Mouse (Mus musculus) CH12.LX (cell line): ENCODE measurements around the gene Hgd. TPM values are rescaled to one million over a fixed set of nuclear protein-coding genes. Genes with fewer than 3 reads are reported as not detected.

Experiments used
- DNase-seq: peaks from one replicate; pipeline ENCODE4 v3.0.0-alpha.2; 2013; ENCODE audit errors: extremely low read depth
- H3K27ac ChIP-seq: 2 replicates; pipeline ENCODE4 v1.5.1; 2012; ENCODE audit warnings: low read depth, mild to moderate bottlenecking, control low read depth, moderate library complexity; ENCODE audit not compliant: insufficient read depth
- H3K27me3 ChIP-seq: replicated peaks from 2 replicates; pipeline ENCODE3; 2012; ENCODE audit warnings: inconsistent platforms
- H3K36me3 ChIP-seq, 2 experiments: replicated peaks in 1 of 2; 2 replicates each; pipeline versions ENCODE3 to v1.6.1; 2012; ENCODE audit warnings: inconsistent platforms in 1 of 2, low read length in 1 of 2, mild to moderate bottlenecking in 1 of 2, mixed read lengths in 1 of 2, moderate library complexity in 1 of 2; ENCODE audit not compliant: control insufficient read depth in 1 of 2, insufficient read depth in 1 of 2
- H3K4me1 ChIP-seq, 2 experiments: 2 replicates each; pipeline ENCODE4 v1.6.1; 2012; ENCODE audit warnings: inconsistent platforms in 1 of 2, moderate library complexity in 1 of 2; ENCODE audit not compliant: insufficient read depth in 2 of 2, control insufficient read depth in 1 of 2
- H3K4me2 ChIP-seq: 2 replicates; pipeline ENCODE4 v1.6.1; 2012; ENCODE audit warnings: low read depth, mild to moderate bottlenecking, control low read depth; ENCODE audit not compliant: poor library complexity, insufficient read depth, severe bottlenecking
- H3K4me3 ChIP-seq, 3 experiments: fragments of 150-350 bp in 1 of 3; sonication (generic) in 1 of 3; replicated peaks in 1 of 3; 2 replicates each; pipeline versions ENCODE3 to v1.5.1; 2011 to 2012; ENCODE audit warnings: low read depth in 2 of 3, low read length in 2 of 3, mild to moderate bottlenecking in 2 of 3, moderate library complexity in 2 of 3, control low read depth in 1 of 3, improper control_type of control experiment in 1 of 3, inconsistent platforms in 1 of 3, mixed read lengths in 1 of 3; ENCODE audit not compliant: poor library complexity in 1 of 3
- H3K79me2 ChIP-seq: replicated peaks from 2 replicates; pipeline ENCODE4 v1.6.1; 2012; ENCODE audit warnings: mild to moderate bottlenecking, moderate library complexity; ENCODE audit not compliant: control insufficient read depth, poor library complexity, insufficient read depth, severe bottlenecking; ENCODE audit errors: extremely low read depth
- H3K9ac ChIP-seq: 2 replicates; pipeline ENCODE4 v1.6.1; 2012; ENCODE audit warnings: low read depth, mild to moderate bottlenecking, control low read depth, moderate library complexity; ENCODE audit not compliant: insufficient read depth
- H3K9me3 ChIP-seq: replicated peaks from 2 replicates; pipeline ENCODE3; 2012; ENCODE audit warnings: low read length, inconsistent platforms, mixed read lengths
- BHLHE40 ChIP-seq: IDR thresholded peaks from 2 replicates; pipeline ENCODE4 v1.6.1; 2011; ENCODE audit warnings: mild to moderate bottlenecking, low read depth, low read length, improper control_type of control experiment
- CHD1 ChIP-seq: IDR thresholded peaks from 2 replicates; pipeline ENCODE4 v1.6.1; 2012; ENCODE audit warnings: low read depth, low read length, improper control_type of control experiment, inconsistent platforms
- CTCF ChIP-seq, 2 experiments: IDR thresholded peaks in 1 of 2; conservative IDR thresholded peaks in 1 of 2; 2 replicates each; pipeline ENCODE4 v1.5.1; 2011 to 2012; ENCODE audit warnings: low read depth in 2 of 2, low read length in 2 of 2, improper control_type of control experiment in 1 of 2, inconsistent platforms in 1 of 2, mild to moderate bottlenecking in 1 of 2, moderate library complexity in 1 of 2
- E2F4 ChIP-seq: IDR thresholded peaks from 2 replicates; pipeline ENCODE4 v1.6.1; 2011; ENCODE audit warnings: low read depth, low read length, improper control_type of control experiment; ENCODE audit not compliant: insufficient replicate concordance
- ELF1 ChIP-seq: IDR thresholded peaks from 2 replicates; pipeline ENCODE4 v1.6.1; 2014; ENCODE audit warnings: low read depth, mild to moderate bottlenecking, inconsistent platforms, low read length, improper control_type of control experiment
- EP300 ChIP-seq: IDR thresholded peaks from 2 replicates; pipeline ENCODE4 v1.6.1; 2011; ENCODE audit warnings: low read length, improper control_type of control experiment
- ETS1 ChIP-seq: conservative IDR thresholded peaks from 2 replicates; pipeline ENCODE4 v1.6.1; 2012; ENCODE audit warnings: low read depth, mild to moderate bottlenecking, inconsistent platforms, low read length, improper control_type of control experiment, moderate library complexity
- HCFC1 ChIP-seq: IDR thresholded peaks from 2 replicates; pipeline ENCODE4 v1.6.1; 2012; ENCODE audit warnings: low read depth, mild to moderate bottlenecking, inconsistent platforms, low read length, improper control_type of control experiment
- JUN ChIP-seq: IDR thresholded peaks from 2 replicates; pipeline ENCODE4 v1.6.1; 2011; ENCODE audit warnings: low read depth, mild to moderate bottlenecking, low read length, improper control_type of control experiment, moderate library complexity; ENCODE audit not compliant: insufficient read depth
- JUND ChIP-seq: conservative IDR thresholded peaks from 2 replicates; pipeline ENCODE4 v1.6.1; 2011; ENCODE audit warnings: low read depth, low read length, improper control_type of control experiment
- MAX ChIP-seq: IDR thresholded peaks from 2 replicates; pipeline ENCODE4 v1.6.1; 2011; ENCODE audit warnings: low read length, improper control_type of control experiment
- MAZ ChIP-seq: IDR thresholded peaks from 2 replicates; pipeline ENCODE4 v1.6.1; 2012; ENCODE audit warnings: low read depth, mild to moderate bottlenecking, inconsistent platforms, low read length, improper control_type of control experiment, moderate library complexity
- MEF2A ChIP-seq: IDR thresholded peaks from 2 replicates; pipeline ENCODE4 v1.6.1; 2014; ENCODE audit warnings: low read depth, mild to moderate bottlenecking, inconsistent platforms, low read length, improper control_type of control experiment, borderline replicate concordance
- MXI1 ChIP-seq: IDR thresholded peaks from 2 replicates; pipeline ENCODE4 v1.6.1; 2011; ENCODE audit warnings: mild to moderate bottlenecking, low read depth, low read length, improper control_type of control experiment
- MYC ChIP-seq: IDR thresholded peaks from 2 replicates; pipeline ENCODE4 v1.6.1; 2011; ENCODE audit warnings: low read depth, mild to moderate bottlenecking, improper control_type of control experiment, low read length
- PAX5 ChIP-seq: IDR thresholded peaks from 2 replicates; pipeline ENCODE4 v1.6.1; 2012; ENCODE audit warnings: low read length, inconsistent platforms, mixed read lengths
- POLR2AphosphoS2 ChIP-seq: IDR thresholded peaks from 2 replicates; pipeline ENCODE4 v1.6.1; 2011; ENCODE audit warnings: low read depth, low read length, improper control_type of control experiment
- SIN3A ChIP-seq: IDR thresholded peaks from 2 replicates; pipeline ENCODE4 v1.6.1; 2012; ENCODE audit warnings: low read length, improper control_type of control experiment, inconsistent platforms
- SMC3 ChIP-seq: IDR thresholded peaks from 2 replicates; pipeline ENCODE4 v1.6.1; 2011; ENCODE audit warnings: low read depth, low read length, improper control_type of control experiment
- TBP ChIP-seq: conservative IDR thresholded peaks from 2 replicates; pipeline ENCODE4 v1.6.1; 2011; ENCODE audit warnings: low read depth, low read length, improper control_type of control experiment
- USF2 ChIP-seq: conservative IDR thresholded peaks from 2 replicates; pipeline ENCODE4 v1.6.1; 2011; ENCODE audit warnings: low read depth, low read length, improper control_type of control experiment
- ZKSCAN1 ChIP-seq: IDR thresholded peaks from 2 replicates; pipeline ENCODE4 v1.6.1; 2012; ENCODE audit warnings: low read depth, inconsistent platforms, low read length, improper control_type of control experiment, borderline replicate concordance
- ZMIZ1 ChIP-seq: IDR thresholded peaks from 2 replicates; pipeline ENCODE4 v1.6.1; 2012; ENCODE audit warnings: low read depth, mild to moderate bottlenecking, inconsistent platforms, low read length, improper control_type of control experiment
- ZNF384 ChIP-seq: IDR thresholded peaks from 2 replicates; pipeline ENCODE4 v1.6.1; 2012; ENCODE audit warnings: low read depth, low read length, improper control_type of control experiment, inconsistent platforms
- dilution Hi-C: fragments of 300-500 bp; cut with MboI; formaldehyde crosslinking; loops from 2 replicates; pipeline ENCODE4 v1.14.3; 2020; ENCODE audit warnings: low sequenced_read_pairs; ENCODE audit not compliant: extremely low pct_unique_long_range_greater_than_20kb, extremely low pct_ligation_motif_present
- in situ Hi-C: fragments of 300-500 bp; cut with MboI; formaldehyde crosslinking; loops from 3 replicates; pipeline ENCODE4 v1.14.3; 2019; ENCODE audit warnings: low sequenced_read_pairs, low pct_ligation_motif_present, low pct_unique_long_range_greater_than_20kb, mixed read lengths
- polyA plus RNA-seq: library from polyadenylated mRNA; unstranded; fragments of >175 nt; gene quantifications from 2 replicates; pipeline ENCODE4 v1.2.1, GENCODE M21; 2012; ENCODE audit warnings: low read depth; ENCODE audit not compliant: insufficient read length
- total RNA-seq, 2 experiments: library from RNA; depleted of rRNA; stranded (reverse); fragments of 300-350 nt in 1 of 2; fragments of >200 nt in 1 of 2; gene quantifications; 2 replicates each; pipeline ENCODE4 v1.2.3; 2012 to 2014

The Hgd gene
- total and polyA plus RNA-seq, 3 experiments: not detected

DNA sequence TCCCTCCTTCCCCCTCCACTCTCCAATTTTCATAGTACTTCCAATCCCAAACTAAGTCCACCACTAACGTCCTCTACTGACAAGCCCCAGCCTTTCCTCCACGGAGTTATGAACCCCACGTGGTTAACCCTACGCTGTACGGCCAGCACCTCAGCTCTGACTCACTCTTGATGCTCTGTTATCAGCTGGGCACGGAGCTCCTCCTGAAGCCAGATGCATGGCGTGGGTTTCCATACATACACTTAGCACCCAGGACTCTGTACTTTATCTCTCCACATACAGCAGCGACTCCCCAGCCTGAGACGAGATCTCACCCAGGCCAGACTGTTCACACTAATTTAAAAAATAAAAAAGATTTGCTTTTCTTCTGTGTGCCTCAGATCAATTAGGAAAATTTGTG, 54.6 kb downstream of the Hgd start:
- Histone ChIP-seq H3K9ac (no peak overlapping the region), H3K79me2 (no peaks in the 10 kb centered on the region), H3K4me2 (no peak overlapping the region), H3K4me1 (0 out of 4 replicates have a peak, but pooled peaks cover 3 to 6% of the 10 kb centered on the region in 2 experiments), H3K36me3 (no peaks in the 10 kb centered on the region), H3K4me3 (no peak overlapping the region), H3K27ac (no peak overlapping the region), H3K27me3 (no peaks in the 10 kb centered on the region), H3K9me3 (no peaks in the 10 kb centered on the region)
- dilution Hi-C loops (no loop called here), in situ Hi-C loops (no loop called here)
- TF ChIP-seq EP300 (no peak), BHLHE40 (no peak), JUND (no peak), SMC3 (no peak), MEF2A (no peak), MAZ (no peak), E2F4 (no peak), SIN3A (no peak), MAX (no peak)
- no peak for DNase-seq

DNA sequence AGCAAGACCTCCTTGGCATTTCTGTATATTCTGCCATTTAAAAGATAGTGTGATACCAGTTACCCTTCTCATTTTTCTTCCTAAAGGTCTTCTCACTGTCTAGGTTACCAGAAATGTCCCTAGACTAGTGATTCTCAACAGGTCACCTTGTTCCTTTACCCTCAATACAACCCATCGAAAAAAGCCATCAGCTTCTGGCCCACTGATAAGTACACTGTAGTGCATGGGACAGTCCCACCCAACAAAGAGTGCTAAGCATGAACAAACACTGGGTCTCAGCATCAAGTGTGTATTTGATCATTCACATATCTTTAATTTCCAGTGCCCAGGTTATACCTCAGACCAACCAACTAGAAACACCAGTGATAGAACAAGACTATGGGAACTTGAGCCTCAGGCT, 55.1 kb downstream of the Hgd start:
- Histone ChIP-seq H3K9ac (no peak overlapping the region), H3K4me3 (no peak overlapping the region), H3K4me1 (0 out of 4 replicates have a peak, but pooled peaks cover 3% of the 10 kb centered on the region in 2 experiments), H3K4me2 (no peak overlapping the region), H3K79me2 (no peaks in the 10 kb centered on the region), H3K27ac (no peak overlapping the region), H3K36me3 (no peaks in the 10 kb centered on the region), H3K27me3 (no peaks in the 10 kb centered on the region), H3K9me3 (no peaks in the 10 kb centered on the region)
- dilution Hi-C loops: no loop called here
- no peak for DNase-seq
- no peak for TF ChIP-seq JUN
- no peak for TF ChIP-seq MYC
- TF ChIP-seq ELF1: no peak
- TF ChIP-seq MAZ: no peak
- no peak for TF ChIP-seq MEF2A
- no peak for TF ChIP-seq ZKSCAN1
- TF ChIP-seq USF2: no peak
- TF ChIP-seq ETS1: no peak
- TF ChIP-seq ZNF384: no peak
- TF ChIP-seq ZMIZ1: no peak
- TF ChIP-seq CHD1: no peak
- TF ChIP-seq CTCF (conservative IDR thresholded peaks at IDR 0.05 in 1 of 2, IDR thresholded peaks at IDR 0.05 in 1 of 2; ENCODE audit: low read depth in 2 of 2, low read length in 2 of 2): no peak
- no peak for TF ChIP-seq MAX
- TF ChIP-seq HCFC1: no peak
- no peak for TF ChIP-seq TBP
- no peak for TF ChIP-seq POLR2AphosphoS2
- no peak for TF ChIP-seq PAX5
- no peak for TF ChIP-seq MXI1
- in situ Hi-C loops: no loop called here
